Mouse (Mus musculus) CD8-positive naive resting alpha-beta T cell, adult 2 months (primary cell): ENCODE data around the gene Nr4a1.

Experiments
- DNase-seq, 2 experiments: peaks; one replicate each; pipeline ENCODE4 v3.0.0; 2022; ENCODE audit warnings: low read depth in 2 of 2, low spot score in 2 of 2

Gene Nr4a1

GRCm38 (mm10) chr15:101233183-101233582 is 20.9 kb upstream of the Nr4a1 start:
- DNase-seq: no peak

GRCm38 (mm10) chr15:101233641-101234275 is 20.3 kb upstream of the Nr4a1 start:
- DNase-seq: no peak

GRCm38 (mm10) chr15:101234611-101235341 is 19.3 kb upstream of the Nr4a1 start:
- no peak for DNase-seq

- DNase-seq: no peak
Observed at GRCm38 (mm10) chr15:101235342-101235698, 18.7 kb upstream of the Nr4a1 start.

- no peak for DNase-seq
Observed at GRCm38 (mm10) chr15:101235728-101236327, 18.2 kb upstream of the Nr4a1 start.

GRCm38 (mm10) chr15:101236878-101237277 is 17.2 kb upstream of the Nr4a1 start:
- peak; percentile 63 to 68 for DNase-seq

GRCm38 (mm10) chr15:101238885-101239511 is 15.1 kb upstream of the Nr4a1 start:
- DNase-seq: peak in 1 of 2 experiments; percentile 61

GRCm38 (mm10) chr15:101239821-101240220 is 14.2 kb upstream of the Nr4a1 start:
- no peak for DNase-seq

GRCm38 (mm10) chr15:101240799-101241204 is 13.3 kb upstream of the Nr4a1 start:
- DNase-seq: peak; percentile 80 to 89

- DNase-seq: no peak
Observed at GRCm38 (mm10) chr15:101241236-101241635, 12.8 kb upstream of the Nr4a1 start.

- DNase-seq: no peak
Observed at GRCm38 (mm10) chr15:101241853-101242252, 12.2 kb upstream of the Nr4a1 start.

- no peak for DNase-seq
Observed at GRCm38 (mm10) chr15:101242645-101243044, 11.4 kb upstream of the Nr4a1 start.

- DNase-seq: no peak
Observed at GRCm38 (mm10) chr15:101244012-101244411, 10.1 kb upstream of the Nr4a1 start.

GRCm38 (mm10) chr15:101246231-101247154 is 7.6 kb upstream of the Nr4a1 start:
- peak; percentile 92 for DNase-seq

- no peak for DNase-seq
Observed at GRCm38 (mm10) chr15:101247155-101247498, 6.9 kb upstream of the Nr4a1 start.

GRCm38 (mm10) chr15:101248029-101248710 is 5.9 kb upstream of the Nr4a1 start:
- no peak for DNase-seq

GRCm38 (mm10) chr15:101250220-101250800 is 3.8 kb upstream of the Nr4a1 start:
- no peak for DNase-seq

- DNase-seq: no peak
Observed at GRCm38 (mm10) chr15:101251930-101252329, 2.1 kb upstream of the Nr4a1 start.

GRCm38 (mm10) chr15:101252614-101253013 is 1.5 kb upstream of the Nr4a1 start:
- no peak for DNase-seq

GRCm38 (mm10) chr15:101253563-101253885 is 545 bp upstream of the Nr4a1 start:
- DNase-seq: no peak
